Mouse (Mus musculus): ENCODE measurements around the gene Akr1b3. TPM values are rescaled to one million over a fixed set of nuclear protein-coding genes. Genes with fewer than 3 reads are reported as not detected.

Akr1b3 gene
- total RNA-seq, 2 experiments from 2014 or later, result 324 to 405 TPM

GRCm38 (mm10) chr6:34270717-34271116, 46.6 kb downstream of the Akr1b3 start:
- no peak for DNase-seq

GRCm38 (mm10) chr6:34258546-34258945, 58.7 kb downstream of the Akr1b3 start:
- no peak for DNase-seq

Other genes starting within 250 kb of the Akr1b3 start
- gene Slc35b4, start 140.4 kb downstream of the Akr1b3 start, total RNA-seq (2021), result 10 to 100 TPM; 33.2 to 36.9 TPM
- gene Akr1b8, start 36.6 kb upstream of the Akr1b3 start, total RNA-seq (2021), result 100 to 1,000 TPM; 233 to 373 TPM
- 100 to 1,000 TPM; 142 to 220 TPM for gene Akr1b10, start 66.7 kb upstream of the Akr1b3 start, total RNA-seq (2021)
- 1,000 to 10,000 TPM; 2,443 to 8,516 TPM for gene Akr1b7, start 94.9 kb upstream of the Akr1b3 start, total RNA-seq (2021)
- 10 to 100 TPM; 27.3 to 33.0 TPM for gene Bpgm, start 158.7 kb upstream of the Akr1b3 start, total RNA-seq (2021)